Mouse (Mus musculus): ENCODE measurements around the gene Gbp5.
A peak's percentile ranks its signal among the peaks of the same experiment; 100 is the strongest.

DNA sequence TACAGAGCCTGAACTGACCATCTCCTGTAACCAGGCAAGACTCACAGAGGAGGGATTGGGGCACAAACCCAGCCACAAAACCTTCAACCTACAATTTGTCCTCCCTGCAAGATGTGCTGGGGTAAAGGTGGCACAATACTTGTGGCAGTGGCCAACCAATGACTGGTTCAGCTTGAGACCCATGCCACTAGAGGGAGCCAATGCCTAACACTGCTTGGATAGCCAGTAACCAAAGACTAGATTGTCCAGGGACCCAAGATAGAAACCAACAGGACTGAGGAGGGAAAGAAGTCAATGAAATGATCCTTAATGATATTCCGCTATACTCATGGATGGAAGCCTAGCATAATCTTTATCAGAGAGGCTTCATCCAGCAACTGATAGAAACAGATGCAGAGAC lies 3.3 kb upstream of the Gbp5 start:
- TF ChIP-seq CTCF (IDR thresholded peaks at IDR 0.05; ENCODE audit: borderline replicate concordance, insufficient read depth, low read length) (peak; percentile 73; the same call in 1 of the 2 replicates), POLR2A (IDR thresholded peaks at IDR 0.05; ENCODE audit: low read depth, low read length) (no peak)

Measured in embryonic fibroblast, embryonic 13.5 days (primary cell).